Mouse (Mus musculus) intestine, embryonic 14.5 days (tissue): ENCODE data around the gene Dnase1l2. TPM values are rescaled to one million over a fixed set of nuclear protein-coding genes. Genes with fewer than 3 reads are reported as not detected.

ENCODE experiments used
- ATAC-seq: fragments of 200-750 bp; cut with Nextera tagmentation; replicated peaks from 2 replicates; pipeline ENCODE4 v1.8.0; 2017; ENCODE audit warnings: low read depth, moderate number of reproducible peaks, moderate TSS enrichment, moderate library complexity; ENCODE audit not compliant: low FRiP score, low TSS enrichment
- DNase-seq: peaks from one replicate; pipeline ENCODE4 v3.0.0-alpha.2; 2018; ENCODE audit warnings: low spot score
- H3K27ac ChIP-seq: fragments of 300-500 bp; sonication (generic); 2 replicates; pipeline ENCODE4 v1.5.1; 2014; ENCODE audit warnings: low read depth, mild to moderate bottlenecking, control low read depth
- H3K27me3 ChIP-seq: fragments of 300-500 bp; sonication (generic); replicated peaks from 2 replicates; pipeline ENCODE4 v1.6.1; 2014; ENCODE audit warnings: low read length, control low read depth; ENCODE audit not compliant: control insufficient read depth, insufficient read depth
- H3K36me3 ChIP-seq: fragments of 300-500 bp; sonication (generic); 2 replicates; pipeline ENCODE4 v1.6.1; 2014; ENCODE audit warnings: low read length, control low read depth; ENCODE audit not compliant: control insufficient read depth, insufficient read depth
- H3K4me1 ChIP-seq: fragments of 300-500 bp; sonication (generic); replicated peaks from 2 replicates; pipeline ENCODE4 v1.6.1; 2014; ENCODE audit warnings: low read length, control low read depth, mixed read lengths; ENCODE audit not compliant: control insufficient read depth, insufficient read depth
- H3K4me2 ChIP-seq: fragments of 300-500 bp; sonication (generic); 2 replicates; pipeline ENCODE4 v1.6.1; 2014; ENCODE audit warnings: low read length
- H3K4me3 ChIP-seq: fragments of 300-500 bp; sonication (generic); 2 replicates; pipeline ENCODE4 v1.5.1; 2014; ENCODE audit warnings: low read depth, low read length, control low read depth, mixed read lengths
- H3K9ac ChIP-seq: fragments of 300-500 bp; sonication (generic); 2 replicates; pipeline ENCODE4 v1.6.1; 2014; ENCODE audit warnings: mild to moderate bottlenecking, low read length
- H3K9me3 ChIP-seq: fragments of 300-500 bp; sonication (generic); 2 replicates; pipeline ENCODE4 v1.6.1; 2016; ENCODE audit warnings: low read length, control low read depth; ENCODE audit not compliant: control insufficient read depth
- WGBS: fragments of 180-500 bp; shearing (Covaris S2); extraction: QIAGEN DNeasy Blood & Tissue Kit; methylation state at CpG from one replicate; pipeline ENCODE4 v1.1.7; 2014; 5-methylcytosine and 5-hydroxymethylcytosine counted together
- polyA plus RNA-seq: library from polyadenylated mRNA; unstranded; fragments of >200 nt; fragmentation: Nextera tagmentation; extraction: Ambion mirVana; gene quantifications from 2 replicates; pipeline ENCODE4 v1.2.1, GENCODE M21; 2014

The Dnase1l2 gene
- polyA plus RNA-seq, 1 experiment from 2014 or later = 2.4 TPM

- Histone ChIP-seq H3K4me2 (no peak overlapping the region), H3K36me3 (peaks cover 75% of the 10 kb centered on the region), H3K27me3 (no peaks in the 10 kb centered on the region)
These were observed 6.6 kb upstream of the Dnase1l2 start for GRCm38 (mm10) chr17:24449507-24449906.

GRCm38 (mm10) chr17:24446590-24446989 lies 3.7 kb upstream of the Dnase1l2 start:
- Histone ChIP-seq H3K4me2 (no peak overlapping the region), H3K27me3 (no peaks in the 10 kb centered on the region), H3K4me3 (no peak overlapping the region), H3K4me1 (no peaks in the 10 kb centered on the region), H3K36me3 (peaks cover 91% of the 10 kb centered on the region), H3K9ac (no peak overlapping the region), H3K9me3 (no peaks in the 10 kb centered on the region), H3K27ac (no peak overlapping the region)
- DNase-seq = no peak
- no peak for ATAC-seq
- 90% methylated on average over 8 of the region's 8 CpGs for WGBS

More at GRCm38 (mm10) chr17:24449507-24449906, 6.6 kb upstream of the Dnase1l2 start:
- Histone ChIP-seq H3K9me3 (no peaks in the 10 kb centered on the region), H3K4me3 (no peak overlapping the region), H3K9ac (no peak overlapping the region), H3K4me1 (peaks cover 8% of the 10 kb centered on the region), H3K27ac (no peak overlapping the region)
- WGBS = 95% methylated on average over 6 of the region's 6 CpGs
- ATAC-seq (no peak), DNase-seq (no peak)

- WGBS = 92% methylated on average over 4 of the region's 4 CpGs
- Histone ChIP-seq H3K4me2 (no peak overlapping the region), H3K9ac (no peak overlapping the region), H3K4me1 (no peaks in the 10 kb centered on the region), H3K36me3 (peaks cover 92% of the 10 kb centered on the region), H3K4me3 (no peak overlapping the region), H3K27ac (no peak overlapping the region), H3K27me3 (no peaks in the 10 kb centered on the region), H3K9me3 (no peaks in the 10 kb centered on the region)
- DNase-seq (no peak), ATAC-seq (no peak)
These were observed 504 bp upstream of the Dnase1l2 start for GRCm38 (mm10) chr17:24443409-24443808.

- H3K9me3 ChIP-seq = no peaks in the 10 kb centered on the region
- H3K27ac ChIP-seq = no peak overlapping the region
- ATAC-seq (no peak), DNase-seq (no peak)
- no peak overlapping the region for H3K4me2 ChIP-seq
- no peak overlapping the region for H3K9ac ChIP-seq
- WGBS = 86% methylated on average over 14 of the region's 14 CpGs
- H3K27me3 ChIP-seq = no peaks in the 10 kb centered on the region
- H3K36me3 ChIP-seq = peaks cover 91% of the 10 kb centered on the region
- H3K4me1 ChIP-seq = no peaks in the 10 kb centered on the region
- H3K4me3 ChIP-seq = no peak overlapping the region
These were observed 798 bp downstream of the Dnase1l2 start for GRCm38 (mm10) chr17:24442107-24442506.

- peaks cover 86% of the 10 kb centered on the region for H3K36me3 ChIP-seq
- 57% methylated on average over 2 of the region's 2 CpGs for WGBS
These were observed 1.8 kb downstream of the Dnase1l2 start for GRCm38 (mm10) chr17:24441148-24441547.

GRCm38 (mm10) chr17:24440377-24440776 lies 2.5 kb downstream of the Dnase1l2 start:
- no peak overlapping the region for H3K4me3 ChIP-seq
- H3K27ac ChIP-seq = no peak overlapping the region
- no peaks in the 10 kb centered on the region for H3K4me1 ChIP-seq
- no peaks in the 10 kb centered on the region for H3K9me3 ChIP-seq
- H3K4me2 ChIP-seq = no peak overlapping the region
- no peaks in the 10 kb centered on the region for H3K27me3 ChIP-seq
- WGBS = 90% methylated on average over 8 of the region's 8 CpGs
- H3K9ac ChIP-seq = no peak overlapping the region
- peaks cover 86% of the 10 kb centered on the region for H3K36me3 ChIP-seq
- no peak for ATAC-seq
- no peak for DNase-seq

More at GRCm38 (mm10) chr17:24441148-24441547, 1.8 kb downstream of the Dnase1l2 start:
- H3K9ac ChIP-seq = no peak overlapping the region
- ATAC-seq (no peak), DNase-seq (no peak)
- H3K27me3 ChIP-seq = no peaks in the 10 kb centered on the region
- no peaks in the 10 kb centered on the region for H3K9me3 ChIP-seq
- H3K4me2 ChIP-seq = no peak overlapping the region
- no peak overlapping the region for H3K27ac ChIP-seq
- no peak overlapping the region for H3K4me3 ChIP-seq
- no peaks in the 10 kb centered on the region for H3K4me1 ChIP-seq

- H3K4me3 ChIP-seq = no peak overlapping the region
- H3K4me1 ChIP-seq = no peaks in the 10 kb centered on the region
- H3K9ac ChIP-seq = no peak overlapping the region
- WGBS = 69% methylated on average over 5 of the region's 5 CpGs
- H3K9me3 ChIP-seq = no peaks in the 10 kb centered on the region
- no peaks in the 10 kb centered on the region for H3K27me3 ChIP-seq
- H3K36me3 ChIP-seq = peaks cover 72% of the 10 kb centered on the region
- no peak overlapping the region for H3K27ac ChIP-seq
- peak; percentile 32; the same call in 1 of the 2 replicates for ATAC-seq
- no peak overlapping the region for H3K4me2 ChIP-seq
- DNase-seq = peak; percentile 63
These were observed 5.9 kb downstream of the Dnase1l2 start for GRCm38 (mm10) chr17:24437016-24437415.

GRCm38 (mm10) chr17:24429201-24429983 lies 13.5 kb downstream of the Dnase1l2 start:
- H3K27ac ChIP-seq = no peak overlapping the region
- H3K9ac ChIP-seq = no peak overlapping the region
- H3K4me3 ChIP-seq = no peak overlapping the region
- no peak for ATAC-seq
- peaks cover 5% of the 10 kb centered on the region for H3K4me1 ChIP-seq
- DNase-seq = no peak
- 83% methylated on average over 14 of the region's 14 CpGs for WGBS
- H3K27me3 ChIP-seq = no peaks in the 10 kb centered on the region
- no peaks in the 10 kb centered on the region for H3K9me3 ChIP-seq
- peaks cover 17% of the 10 kb centered on the region for H3K36me3 ChIP-seq
- H3K4me2 ChIP-seq = no peak overlapping the region

GRCm38 (mm10) chr17:24427170-24427557 lies 15.7 kb downstream of the Dnase1l2 start:
- Histone ChIP-seq H3K9me3 (no peaks in the 10 kb centered on the region), H3K27me3 (no peaks in the 10 kb centered on the region), H3K9ac (peak overlapping the region; percentile 86), H3K4me2 (peak overlapping the region; percentile 74), H3K27ac (peak overlapping the region; percentile 93), H3K4me3 (peak overlapping the region; percentile 83), H3K36me3 (peaks cover 33% of the 10 kb centered on the region), H3K4me1 (peaks cover 5% of the 10 kb centered on the region)
- ATAC-seq (no peak; the same call in 1 of the 2 replicates), DNase-seq (peak; percentile 56)
- WGBS = 5% methylated on average over 8 of the region's 8 CpGs
